In genomic region chr11:75347596-75347995, GRCm38 (mm10) we compare ENCODE assay signal across 8 mouse cellular contexts. TPM values are rescaled to one million over a fixed set of nuclear protein-coding genes. Genes with fewer than 3 reads are reported as not detected.
DNase-seq lines count a peak whose midpoint lies in the region; ATAC-seq and TF ChIP-seq lines count a peak whose summit lies in the region.

No protein-coding gene starts in this region.

- no peak for TF ChIP-seq CTCF in liver, adult 2 months (IDR thresholded peaks at IDR 0.05; ENCODE audit: low read depth, low read length)

- H3K9me3 ChIP-seq in embryonic facial prominence, embryonic 13.5 days: no peaks in the 10 kb centered on the region
- no peaks in the 10 kb centered on the region for H3K9me3 ChIP-seq in intestine, embryonic 14.5 days (ENCODE audit: control insufficient read depth, low read length)

- no peaks in the 10 kb centered on the region for H3K36me3 ChIP-seq in liver, adult 2 months (ENCODE audit: control insufficient read depth, insufficient read depth, low read length)
- no peaks in the 10 kb centered on the region for H3K36me3 ChIP-seq in embryonic facial prominence, embryonic 13.5 days
- no peaks in the 10 kb centered on the region for H3K36me3 ChIP-seq in intestine, embryonic 14.5 days (ENCODE audit: control insufficient read depth, insufficient read depth, low read length)
- peaks cover 6% of the 10 kb centered on the region for H3K36me3 ChIP-seq in myocyte (ENCODE audit: control insufficient read depth, insufficient read depth)

- H3K9ac ChIP-seq in liver, adult 2 months (ENCODE audit: low read depth, low read length): peak overlapping the region; percentile 83; the same call in 1 of the 2 replicates
- H3K9ac ChIP-seq in embryonic facial prominence, embryonic 13.5 days: peak overlapping the region; percentile 88
- H3K9ac ChIP-seq in intestine, embryonic 14.5 days (ENCODE audit: low read length): peak overlapping the region; percentile 70

- H3K27me3 ChIP-seq in liver, adult 2 months (ENCODE audit: control insufficient read depth, insufficient read depth, low read length): no peaks in the 10 kb centered on the region
- H3K27me3 ChIP-seq in embryonic facial prominence, embryonic 13.5 days: no peaks in the 10 kb centered on the region
- H3K27me3 ChIP-seq in intestine, embryonic 14.5 days (replicated peaks; ENCODE audit: control insufficient read depth, insufficient read depth, low read length): no peaks in the 10 kb centered on the region
- no peaks in the 10 kb centered on the region for H3K27me3 ChIP-seq in myocyte (ENCODE audit: control insufficient read depth, insufficient read depth, insufficient read length)

- H3K27ac ChIP-seq in liver, adult 2 months (replicated peaks; ENCODE audit: insufficient read depth, low read depth, low read length): no peak overlapping the region; the same call in 1 of the 2 replicates
- peak overlapping the region; percentile 68; the same call in 1 of the 2 replicates for H3K27ac ChIP-seq in embryonic facial prominence, embryonic 13.5 days
- H3K27ac ChIP-seq in intestine, embryonic 14.5 days (ENCODE audit: low read depth): peak overlapping the region; percentile 39

- TF ChIP-seq POLR2A in liver, adult 2 months (IDR thresholded peaks at IDR 0.05; ENCODE audit: extremely low read depth, insufficient read depth, low read length): no peak
- no peak for TF ChIP-seq POLR2A in myocyte (IDR thresholded peaks at IDR 0.05; ENCODE audit: insufficient read length, low read depth)

- ATAC-seq in embryonic facial prominence, embryonic 13.5 days (ENCODE audit: insufficient number of reproducible peaks, insufficient read depth, low FRiP score, low TSS enrichment, low read depth): no peak
- ATAC-seq in intestine, embryonic 14.5 days (replicated peaks; ENCODE audit: low FRiP score, low TSS enrichment, low read depth): no peak

- peaks cover 9% of the 10 kb centered on the region; the same call in 1 of the 2 replicates for H3K79me2 ChIP-seq in liver, adult 2 months (ENCODE audit: control insufficient read depth, insufficient read depth, low read length)
- peaks cover 54% of the 10 kb centered on the region for H3K79me2 ChIP-seq in myocyte (ENCODE audit: control insufficient read depth, insufficient read depth)

- H3ac ChIP-seq in myocyte (ENCODE audit: control insufficient read depth, insufficient read length): peak overlapping the region; percentile 57

- WGBS in liver, adult 2 months: 0% methylated on average over 10 of the region's 10 CpGs
- 2% methylated on average over 10 of the region's 10 CpGs for WGBS in embryonic facial prominence, embryonic 13.5 days
- 2% methylated on average over 10 of the region's 10 CpGs for WGBS in intestine, embryonic 14.5 days

- peaks cover 5% of the 10 kb centered on the region; the same call in 1 of the 2 replicates for H3K4me1 ChIP-seq in liver, adult 2 months (ENCODE audit: control insufficient read depth, insufficient read depth, low read length)
- peaks cover 20% of the 10 kb centered on the region for H3K4me1 ChIP-seq in embryonic facial prominence, embryonic 13.5 days
- H3K4me1 ChIP-seq in intestine, embryonic 14.5 days (replicated peaks; ENCODE audit: control insufficient read depth, insufficient read depth, low read length): peaks cover 16% of the 10 kb centered on the region

- peak overlapping the region; percentile 67 for H3K4me2 ChIP-seq in embryonic facial prominence, embryonic 13.5 days
- peak overlapping the region; percentile 76 for H3K4me2 ChIP-seq in intestine, embryonic 14.5 days (ENCODE audit: low read length)
- H3K4me2 ChIP-seq in myocyte (ENCODE audit: low read depth): peak overlapping the region; percentile 71

- DNase-seq in liver, adult 2 months (ENCODE audit: extremely low read depth, low read depth, low spot score): no peak
- no peak for DNase-seq in liver
- no peak for DNase-seq in intestine, embryonic 14.5 days (ENCODE audit: low spot score)
- DNase-seq in thymus, postnatal 36 days: no peak
- no peak for DNase-seq in adrenal gland, postnatal 25 days
- DNase-seq in thymus, postnatal 0 days (ENCODE audit: low spot score): no peak

- peak overlapping the region; percentile 86 for H3K4me3 ChIP-seq in liver, adult 2 months (ENCODE audit: insufficient read depth, low read depth, low read length)
- peak overlapping the region; percentile 82 for H3K4me3 ChIP-seq in embryonic facial prominence, embryonic 13.5 days
- H3K4me3 ChIP-seq in intestine, embryonic 14.5 days (ENCODE audit: low read depth, low read length): peak overlapping the region; percentile 76
- peak overlapping the region; percentile 72 for H3K4me3 ChIP-seq in myocyte

TF ChIP-seq in myocyte, 11 proteins besides CTCF, POLR2A, EP300 and RAD21:
- TF ChIP-seq CEBPB (IDR thresholded peaks at IDR 0.05; ENCODE audit: insufficient read depth, poor library complexity, severe bottlenecking) (no peak), MYOD1 (IDR thresholded peaks at IDR 0.05; ENCODE audit: control insufficient read depth in 1 of 3, insufficient read length in 2 of 3, low read depth in 2 of 3) (no peak), REST (IDR thresholded peaks at IDR 0.05; ENCODE audit: insufficient read depth, insufficient read length) (no peak), SRF (IDR thresholded peaks at IDR 0.05; ENCODE audit: control insufficient read depth, insufficient read length, low read depth) (no peak)

RNA-seq across cellular contexts. Expression of gene Rpa1, which starts 0.5 kb away (rescaled TPM):
- 19.9 and 21.4 TPM in 2 replicates for total RNA-seq in liver, adult 2 months (2014; rRNA removed)
- 10.3 and 10.5 TPM in 2 replicates for polyA plus RNA-seq in liver, adult 2 months (2012; rRNA removed)
- polyA plus RNA-seq in embryonic facial prominence, embryonic 13.5 days (2015; fragmentation: Nextera tagmentation; extraction: Ambion mirVana): 110 and 120 TPM in 2 replicates
- 103 and 116 TPM in 2 replicates for polyA plus RNA-seq in intestine, embryonic 14.5 days (2014; fragmentation: Nextera tagmentation; extraction: Ambion mirVana)
- polyA plus RNA-seq in myocyte (2012; fragmentation: generic; extraction: Trizol): 63.4 TPM
- 45.4 and 59.6 TPM in 2 replicates for total RNA-seq in adrenal gland, postnatal 25 days (2021)
- polyA plus RNA-seq in thymus, postnatal 0 days (2015; fragmentation: Nextera tagmentation; extraction: Ambion mirVana): 145 and 158 TPM in 2 replicates

RNA-seq across cellular contexts. Expression of gene Smyd4, which starts 0.6 kb away (rescaled TPM):
- 1.8 and 2.5 TPM in 2 replicates for total RNA-seq in liver, adult 2 months (2014; rRNA removed)
- 0.93 and 1.1 TPM in 2 replicates for polyA plus RNA-seq in liver, adult 2 months (2012; rRNA removed)
- 15.6 and 19.8 TPM in 2 replicates for polyA plus RNA-seq in embryonic facial prominence, embryonic 13.5 days (2015; fragmentation: Nextera tagmentation; extraction: Ambion mirVana)
- 11.6 and 12.5 TPM in 2 replicates for polyA plus RNA-seq in intestine, embryonic 14.5 days (2014; fragmentation: Nextera tagmentation; extraction: Ambion mirVana)
- 6.9 TPM for polyA plus RNA-seq in myocyte (2012; fragmentation: generic; extraction: Trizol)
- total RNA-seq in adrenal gland, postnatal 25 days (2021): 7.0 and 9.3 TPM in 2 replicates
- polyA plus RNA-seq in thymus, postnatal 0 days (2015; fragmentation: Nextera tagmentation; extraction: Ambion mirVana): 6.2 and 9.5 TPM in 2 replicates
